Mouse (Mus musculus) small intestine, adult 2 months (tissue): ENCODE measurements around the gene Sco2. TPM values are rescaled to one million over a fixed set of nuclear protein-coding genes. Genes with fewer than 3 reads are reported as not detected.

Source experiments
- H3K27ac ChIP-seq: fragments of 200-500 bp; 2 replicates; pipeline ENCODE4 v1.5.1; 2012; ENCODE audit warnings: low read depth, low read length, control low read depth, inconsistent platforms; ENCODE audit not compliant: insufficient read depth
- H3K27me3 ChIP-seq: fragments of 200-500 bp; 2 replicates; pipeline ENCODE4 v1.6.1; 2012; ENCODE audit warnings: mild to moderate bottlenecking, moderate library complexity, low read length, inconsistent platforms; ENCODE audit not compliant: control insufficient read depth, insufficient read depth
- H3K36me3 ChIP-seq: fragments of 200-500 bp; 2 replicates; pipeline ENCODE4 v1.6.1; 2012; ENCODE audit warnings: mild to moderate bottlenecking, low read length, control low read depth, inconsistent platforms; ENCODE audit not compliant: control insufficient read depth, insufficient read depth
- H3K4me1 ChIP-seq: fragments of 200-500 bp; 2 replicates; pipeline ENCODE4 v1.6.1; 2012; ENCODE audit warnings: low read length, inconsistent platforms, mixed read lengths; ENCODE audit not compliant: control insufficient read depth, insufficient read depth, insufficient read length
- H3K4me3 ChIP-seq: fragments of 200-500 bp; 2 replicates; pipeline ENCODE4 v1.5.1; 2012; ENCODE audit warnings: low read depth, mild to moderate bottlenecking, control low read depth, inconsistent platforms, low read length, moderate library complexity
- CTCF ChIP-seq: fragments of 200-500 bp; IDR thresholded peaks from 2 replicates; pipeline ENCODE4 v1.5.1; 2012; ENCODE audit warnings: low read depth, mild to moderate bottlenecking, control low read depth, inconsistent platforms, low read length, moderate library complexity, mixed read lengths; ENCODE audit not compliant: insufficient replicate concordance, insufficient read length; ENCODE audit errors: extremely low read depth
- POLR2A ChIP-seq: fragments of 200-500 bp; IDR thresholded peaks from 2 replicates; pipeline ENCODE4 v1.6.1; 2012; ENCODE audit warnings: low read depth, mild to moderate bottlenecking, control low read depth, inconsistent platforms, low read length, moderate library complexity
- WGBS: fragments of 180-500 bp; shearing (Covaris S2); methylation state at CpG from one replicate; pipeline ENCODE4 v1.1.7; 2018; 5-methylcytosine and 5-hydroxymethylcytosine counted together
- polyA plus RNA-seq: library from polyadenylated mRNA; depleted of rRNA; stranded (reverse); fragments of >200 nt; gene quantifications from 2 replicates; pipeline ENCODE4 v1.2.3, GENCODE M21; 2012; rRNA removed

Gene Sco2
- polyA plus RNA-seq, 1 experiment: 317 TPM

DNA sequence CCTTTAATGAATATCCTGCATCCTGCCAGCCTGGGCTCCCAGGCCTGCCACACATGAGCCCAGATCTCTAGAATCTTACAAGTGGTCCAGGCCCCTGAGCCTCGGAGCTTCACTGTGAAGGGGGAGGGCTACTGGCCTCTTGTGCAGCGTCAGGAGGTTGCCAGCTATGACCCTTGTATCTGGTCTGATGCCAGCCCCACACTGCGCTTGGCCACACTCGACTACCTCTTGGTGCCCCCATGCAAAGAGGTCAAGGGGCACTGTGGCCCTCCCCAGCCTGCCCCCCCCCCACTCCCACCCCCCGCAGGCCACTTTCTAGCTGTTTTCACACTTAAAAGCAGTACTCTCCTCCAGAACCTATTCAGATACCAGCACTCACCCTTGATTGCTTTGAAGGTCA lies 47.2 kb downstream of the Sco2 start:
- H3K27me3 ChIP-seq: peaks cover 9% of the 10 kb centered on the region; the same call in 1 of the 2 replicates
- no peaks in the 10 kb centered on the region for H3K36me3 ChIP-seq
- H3K27ac ChIP-seq: no peak overlapping the region
- peaks cover 8% of the 10 kb centered on the region for H3K4me1 ChIP-seq
- no peak overlapping the region for H3K4me3 ChIP-seq
- 73% methylated on average over 5 of the region's 5 CpGs for WGBS
- TF ChIP-seq CTCF (no peak), POLR2A (no peak)

DNA sequence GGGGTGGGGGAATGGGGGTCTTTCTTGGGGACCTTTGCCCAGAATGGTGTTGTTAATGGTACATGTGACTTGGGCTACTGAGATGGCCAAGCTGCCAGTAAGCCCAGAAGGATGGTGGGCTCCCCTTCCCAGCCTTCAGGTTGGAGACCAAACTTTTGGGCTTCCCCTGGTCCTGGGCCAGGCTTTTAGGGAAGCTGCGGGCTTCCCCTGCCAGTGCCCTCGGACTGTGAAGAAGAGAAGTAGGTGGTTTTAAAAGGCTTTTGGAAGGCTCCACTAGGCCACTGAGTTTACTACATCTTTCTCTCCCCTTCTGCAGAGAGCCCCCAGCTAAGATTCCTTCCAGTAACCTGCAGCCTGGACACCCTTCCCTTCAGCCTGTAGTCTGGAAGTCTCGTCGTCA lies 50.0 kb downstream of the Sco2 start:
- peaks cover 8% of the 10 kb centered on the region for H3K4me1 ChIP-seq
- peaks cover 9% of the 10 kb centered on the region; the same call in 1 of the 2 replicates for H3K27me3 ChIP-seq
- TF ChIP-seq CTCF (no peak), POLR2A (no peak)
- no peak overlapping the region for H3K27ac ChIP-seq
- H3K4me3 ChIP-seq: no peak overlapping the region
- H3K36me3 ChIP-seq: no peaks in the 10 kb centered on the region
- WGBS: 85% methylated on average over 4 of the region's 4 CpGs

DNA sequence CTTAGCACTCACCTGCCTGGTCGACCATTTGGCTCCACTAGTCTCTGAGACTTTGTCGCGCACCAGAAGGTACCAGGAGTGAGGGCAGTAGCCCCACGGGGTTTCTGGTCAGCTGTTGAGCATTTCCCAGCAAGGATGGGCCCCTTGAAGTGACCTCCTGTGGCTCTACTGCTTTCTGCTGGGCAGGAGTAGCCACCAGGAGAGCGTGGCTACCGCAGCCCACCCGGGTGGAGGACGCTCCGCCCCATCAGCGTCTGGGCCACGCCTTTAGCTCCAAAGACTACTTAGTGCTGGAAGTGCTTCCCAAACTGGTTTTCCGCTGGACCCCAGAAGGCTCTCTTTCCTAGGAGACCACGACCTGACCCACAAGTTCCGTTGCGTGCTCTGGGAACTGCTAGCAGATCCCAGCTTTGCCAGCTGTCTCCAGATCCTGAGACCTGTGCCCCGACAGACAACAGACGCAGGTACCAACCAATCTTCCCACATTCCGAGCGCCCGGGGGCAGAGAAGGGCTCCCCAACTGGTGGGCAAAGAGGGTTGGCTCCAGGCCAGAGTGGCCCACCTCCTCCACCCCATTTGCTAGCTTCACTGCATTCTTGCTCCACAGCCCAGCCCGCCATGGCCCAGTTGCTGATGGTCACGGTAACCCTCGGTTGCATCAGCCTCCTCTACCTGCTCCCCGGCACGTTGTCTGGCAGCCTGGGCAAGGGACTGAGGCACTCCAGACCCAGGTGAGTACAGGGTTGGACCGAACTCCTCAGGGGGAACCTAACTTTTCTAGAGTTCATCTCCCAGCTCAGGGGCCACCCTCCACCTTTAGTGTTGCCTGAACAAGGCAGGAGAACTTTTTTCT lies 50.8 kb downstream of the Sco2 start, which contains the start of gene Adm2:
Adm2 (plus strand) TSS at position 51 of the 853 bp plus-strand sequence.
- TF ChIP-seq POLR2A (no peak), CTCF (no peak)
- WGBS: 12% methylated on average over 26 of the region's 26 CpGs
- no peak within 1 kb of the TSS for H3K27ac ChIP-seq
- no peaks in the 10 kb centered on the region for H3K36me3 ChIP-seq
- peaks cover 8% of the 10 kb centered on the region for H3K4me1 ChIP-seq
- H3K4me3 ChIP-seq: peak within 1 kb of the TSS; percentile 28
- H3K27me3 ChIP-seq: peaks cover 9% of the 10 kb centered on the region; the same call in 1 of the 2 replicates

Other genes starting within 250 kb of the Sco2 start
- gene Hdac10, start 245.1 kb downstream of the Sco2 start, polyA plus RNA-seq: 13.2 and 19.0 TPM in 2 replicates
- 2.0 and 2.4 TPM in 2 replicates for gene Mapk12, start 233.1 kb downstream of the Sco2 start, polyA plus RNA-seq
- 2.3 and 3.2 TPM in 2 replicates for gene Mapk11, start 224.2 kb downstream of the Sco2 start, polyA plus RNA-seq
- 213 and 376 TPM in 2 replicates for gene Plxnb2, start 193.1 kb downstream of the Sco2 start, polyA plus RNA-seq
- gene Dennd6b, start 177.3 kb downstream of the Sco2 start, polyA plus RNA-seq: 7.1 and 10.6 TPM in 2 replicates
- gene Ppp6r2, start 162.3 kb downstream of the Sco2 start, polyA plus RNA-seq: 73.9 and 252 TPM in 2 replicates
- 123 and 189 TPM in 2 replicates for gene Sbf1, start 58.5 kb downstream of the Sco2 start, polyA plus RNA-seq
- 0.98 and 5.4 TPM in 2 replicates for gene Adm2, start 51.1 kb downstream of the Sco2 start, polyA plus RNA-seq
- gene Miox, start 39.4 kb downstream of the Sco2 start, polyA plus RNA-seq: 0.10 and 0.43 TPM in 2 replicates
- 22.8 and 33.3 TPM in 2 replicates for gene Lmf2, start 18.2 kb downstream of the Sco2 start, polyA plus RNA-seq
- gene Ncaph2, start 18.1 kb downstream of the Sco2 start, polyA plus RNA-seq: 56.8 and 149 TPM in 2 replicates
- gene Tymp, start 3.2 kb upstream of the Sco2 start, polyA plus RNA-seq: 114 and 152 TPM in 2 replicates
- 46.1 and 142 TPM in 2 replicates for gene Odf3b, start 5.4 kb upstream of the Sco2 start, polyA plus RNA-seq
- gene Klhdc7b, start 11.1 kb upstream of the Sco2 start, polyA plus RNA-seq: 1.1 and 1.4 TPM in 2 replicates
- gene Syce3, start 36.7 kb upstream of the Sco2 start, polyA plus RNA-seq: 0.60 and 0.93 TPM in 2 replicates
- 1.4 and 3.4 TPM in 2 replicates for gene Cpt1b, start 52.0 kb upstream of the Sco2 start, polyA plus RNA-seq
- 0.17 and 0.76 TPM in 2 replicates for gene C730034F03Rik, start 55.7 kb upstream of the Sco2 start, polyA plus RNA-seq
- gene Gm44502, start 55.9 kb upstream of the Sco2 start, polyA plus RNA-seq: 3.0 and 5.0 TPM in 2 replicates
- gene Chkb, start 56.1 kb upstream of the Sco2 start, polyA plus RNA-seq: 45.6 and 104 TPM in 2 replicates
- gene Mapk8ip2, start 80.1 kb upstream of the Sco2 start, polyA plus RNA-seq: 0.53 and 0.65 TPM in 2 replicates
- gene Arsa, start 103.6 kb upstream of the Sco2 start, polyA plus RNA-seq: 15.6 and 30.4 TPM in 2 replicates
- 6.4 and 10.2 TPM in 2 replicates for gene Shank3, start 125.8 kb upstream of the Sco2 start, polyA plus RNA-seq
- gene Acr, start 194.5 kb upstream of the Sco2 start, polyA plus RNA-seq: 0.19 and 0.56 TPM in 2 replicates
- gene Rabl2, start 218.1 kb upstream of the Sco2 start, polyA plus RNA-seq: 2.4 and 3.1 TPM in 2 replicates